24 mouse cellular contexts compared by ENCODE assay signal in the genomic region with DNA sequence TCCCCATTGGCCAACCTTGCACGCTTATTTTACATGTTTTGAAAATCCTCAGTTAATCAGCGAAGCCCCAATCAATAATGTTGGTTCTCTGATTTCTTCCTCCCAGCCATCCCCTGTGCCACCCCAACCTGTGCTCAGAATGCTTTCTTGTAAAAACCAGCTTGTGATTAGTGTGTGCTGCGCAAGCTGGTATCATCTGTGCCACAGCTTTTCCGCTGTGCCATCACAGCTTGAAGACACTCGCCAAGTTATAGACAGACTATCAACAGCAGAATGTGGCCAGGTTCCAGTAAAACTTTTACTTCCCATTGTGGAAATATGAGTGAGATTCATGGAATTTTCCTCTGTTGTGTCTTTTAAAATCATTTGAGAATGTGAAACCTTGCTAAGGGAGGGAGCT.
DNase-seq lines count a peak whose midpoint lies in the region; ATAC-seq and TF ChIP-seq lines count a peak whose summit lies in the region.
"Had no signal": no experiment of that assay in that cellular context is flagged by ENCODE, and none has a peak within 500 bp of the region (broad histone marks: within the 10 kb centered on the region; RNA-seq: fewer than 3 reads in every experiment).

No protein-coding gene starts in this region.

- H3K27ac ChIP-seq in forebrain, postnatal 0 days (ENCODE audit: low read depth, low read length): no peak overlapping the region
- H3K27ac ChIP-seq in forebrain, embryonic 10.5 days: no peak overlapping the region
- H3K27ac ChIP-seq in kidney, embryonic 15.5 days: 0 out of 2 replicates have a peak overlapping the region, but pooled peaks have one; percentile 33
- no peak overlapping the region for H3K27ac ChIP-seq in liver, adult 2 months (replicated peaks; ENCODE audit: insufficient read depth, low read depth, low read length)
- H3K27ac ChIP-seq in hindbrain, embryonic 13.5 days: no peak overlapping the region
- H3K27ac ChIP-seq: forebrain, embryonic 15.5 days; gastrocnemius, adult 2 months; hindbrain, embryonic 12.5 days had no signal

- no peaks in the 10 kb centered on the region for H3K27me3 ChIP-seq in forebrain, postnatal 0 days (ENCODE audit: insufficient read depth, low read length)
- H3K27me3 ChIP-seq in forebrain, embryonic 10.5 days (ENCODE audit: poor library complexity, severe bottlenecking): no peaks in the 10 kb centered on the region
- H3K27me3 ChIP-seq in kidney, embryonic 15.5 days: no peaks in the 10 kb centered on the region
- no peaks in the 10 kb centered on the region for H3K27me3 ChIP-seq in liver, adult 2 months (ENCODE audit: control insufficient read depth, insufficient read depth, low read length)
- H3K27me3 ChIP-seq in hindbrain, embryonic 13.5 days: no peaks in the 10 kb centered on the region
- H3K27me3 ChIP-seq: CH12.LX; forebrain, embryonic 15.5 days; hindbrain, embryonic 12.5 days; Patski had no signal

- no peak overlapping the region for H3K9ac ChIP-seq in forebrain, postnatal 0 days
- no peak overlapping the region for H3K9ac ChIP-seq in kidney, embryonic 15.5 days
- no peak overlapping the region for H3K9ac ChIP-seq in liver, adult 2 months (ENCODE audit: low read depth, low read length)
- H3K9ac ChIP-seq in hindbrain, embryonic 13.5 days: no peak overlapping the region
- H3K9ac ChIP-seq: forebrain, embryonic 15.5 days; hindbrain, embryonic 12.5 days had no signal

- no peak overlapping the region for H3K4me2 ChIP-seq in forebrain, postnatal 0 days (ENCODE audit: low read depth)
- no peak overlapping the region for H3K4me2 ChIP-seq in kidney, embryonic 15.5 days
- H3K4me2 ChIP-seq in hindbrain, embryonic 13.5 days: no peak overlapping the region
- H3K4me2 ChIP-seq: forebrain, embryonic 15.5 days; heart, embryonic 11.5 days; hindbrain, embryonic 12.5 days had no signal

- no peak for TF ChIP-seq POLR2A in liver, adult 2 months (IDR thresholded peaks at IDR 0.05; ENCODE audit: extremely low read depth, insufficient read depth, low read length)

- no peak for TF ChIP-seq CTCF in forebrain, postnatal 0 days (IDR thresholded peaks at IDR 0.05; ENCODE audit: low read depth)
- no peak for TF ChIP-seq CTCF in liver, adult 2 months (IDR thresholded peaks at IDR 0.05; ENCODE audit: low read depth, low read length)

- no peaks in the 10 kb centered on the region for H3K79me2 ChIP-seq in liver, adult 2 months (ENCODE audit: control insufficient read depth, insufficient read depth, low read length)

- no peaks in the 10 kb centered on the region for H3K4me1 ChIP-seq in forebrain, postnatal 0 days (ENCODE audit: insufficient read depth)
- peaks cover 18% of the 10 kb centered on the region for H3K4me1 ChIP-seq in forebrain, embryonic 10.5 days
- H3K4me1 ChIP-seq in kidney, embryonic 15.5 days: peaks cover 40% of the 10 kb centered on the region
- peaks cover 7% of the 10 kb centered on the region; the same call in 1 of the 2 replicates for H3K4me1 ChIP-seq in liver, adult 2 months (ENCODE audit: control insufficient read depth, insufficient read depth, low read length)
- H3K4me1 ChIP-seq in hindbrain, embryonic 13.5 days (replicated peaks): peaks cover 6% of the 10 kb centered on the region; the same call in 1 of the 2 replicates
- H3K4me1 ChIP-seq: forebrain, embryonic 15.5 days had no signal

- no peak overlapping the region for H3K4me3 ChIP-seq in forebrain, postnatal 0 days (ENCODE audit: low read depth, low read length)
- no peak overlapping the region for H3K4me3 ChIP-seq in forebrain, embryonic 10.5 days
- no peak overlapping the region for H3K4me3 ChIP-seq in kidney, embryonic 15.5 days (replicated peaks)
- no peak overlapping the region for H3K4me3 ChIP-seq in liver, adult 2 months (ENCODE audit: insufficient read depth, low read depth, low read length)
- H3K4me3 ChIP-seq in hindbrain, embryonic 13.5 days: no peak overlapping the region
- H3K4me3 ChIP-seq: forebrain, embryonic 15.5 days; gastrocnemius, adult 2 months; hindbrain, embryonic 12.5 days had no signal

- DNase-seq in forebrain, postnatal 0 days: peak; percentile 45
- no peak for DNase-seq in forebrain, embryonic 10.5 days (ENCODE audit: extremely low spot score, low spot score)
- no peak for DNase-seq in kidney, postnatal 36 days
- DNase-seq in liver, adult 2 months (ENCODE audit: extremely low read depth, low read depth, low spot score): peak; percentile 33
- DNase-seq in liver: no peak
- peak; percentile 43 for DNase-seq in layer of hippocampus, adult 9-11 months
- DNase-seq: adrenal gland, postnatal 10 days; adrenal gland, postnatal 36 days; B cell, adult 2 months; cerebellum, adult 11-12 months; cerebellum, adult 8-10 months; cerebellum, postnatal 14 days; gastrocnemius, adult 2 months; gastrocnemius, postnatal 14 days; heart, adult 11 months had no signal

- peak; percentile 69; the same call in 1 of the 2 replicates for ATAC-seq in forebrain, postnatal 0 days
- no peak for ATAC-seq in kidney, embryonic 15.5 days (replicated peaks; ENCODE audit: low FRiP score)
- ATAC-seq in hindbrain, embryonic 13.5 days (ENCODE audit: low FRiP score): no peak
- ATAC-seq: forebrain, embryonic 15.5 days; hindbrain, embryonic 16.5 days; Patski had no signal

- H3K36me3 ChIP-seq in forebrain, postnatal 0 days (ENCODE audit: insufficient read depth): peaks cover 18% of the 10 kb centered on the region; the same call in 1 of the 2 replicates
- peaks cover 51% of the 10 kb centered on the region for H3K36me3 ChIP-seq in forebrain, embryonic 10.5 days (replicated peaks)
- H3K36me3 ChIP-seq in kidney, embryonic 15.5 days: peaks cover 14% of the 10 kb centered on the region
- H3K36me3 ChIP-seq in liver, adult 2 months (ENCODE audit: control insufficient read depth, insufficient read depth, low read length): peaks cover 5% of the 10 kb centered on the region; the same call in 1 of the 2 replicates
- H3K36me3 ChIP-seq in hindbrain, embryonic 13.5 days: peaks cover 28% of the 10 kb centered on the region
- H3K36me3 ChIP-seq: G1E had no signal

- 78% methylated on average over 5 of the region's 5 CpGs for WGBS in forebrain, postnatal 0 days
- 93% methylated on average over 5 of the region's 5 CpGs for WGBS in forebrain, embryonic 10.5 days
- WGBS in kidney, embryonic 15.5 days: 92% methylated on average over 5 of the region's 5 CpGs
- 67% methylated on average over 5 of the region's 5 CpGs for WGBS in liver, adult 2 months
- 92% methylated on average over 5 of the region's 5 CpGs for WGBS in hindbrain, embryonic 13.5 days

- no peaks in the 10 kb centered on the region for H3K9me3 ChIP-seq in forebrain, postnatal 0 days (ENCODE audit: low read length)
- peaks cover 6% of the 10 kb centered on the region; the same call in 1 of the 2 replicates for H3K9me3 ChIP-seq in forebrain, embryonic 10.5 days
- no peaks in the 10 kb centered on the region for H3K9me3 ChIP-seq in kidney, embryonic 15.5 days (replicated peaks)
- H3K9me3 ChIP-seq in hindbrain, embryonic 13.5 days: 0 out of 2 replicates have a peak, but pooled peaks cover 5% of the 10 kb centered on the region
- H3K9me3 ChIP-seq: forebrain, embryonic 15.5 days had no signal

Comparison
In these comparisons a context has a peak if more than half of its experiments do, and no peak if none do; other contexts are left out.
1. DNase-seq: peak in forebrain, postnatal 0 days (single experiment), liver, adult 2 months (single experiment) and layer of hippocampus, adult 9-11 months (single experiment); none in forebrain, embryonic 10.5 days (single experiment), kidney, postnatal 36 days (0 of 2) and liver (single experiment).